In genomic region chr17:31857903-31858426, GRCm38 (mm10) we compare ENCODE assay signal across 29 mouse cellular contexts. TPM values are rescaled to one million over a fixed set of nuclear protein-coding genes. Genes with fewer than 3 reads are reported as not detected.
DNase-seq lines count a peak whose midpoint lies in the region; ATAC-seq and TF ChIP-seq lines count a peak whose summit lies in the region.
"Had no signal": no experiment of that assay in that cellular context is flagged by ENCODE, and none has a peak within 500 bp of the region (broad histone marks: within the 10 kb centered on the region; RNA-seq: fewer than 3 reads in every experiment).

No protein-coding gene starts in this region.

- no peaks in the 10 kb centered on the region for H3K27me3 ChIP-seq in heart, embryonic 15.5 days
- H3K27me3 ChIP-seq in heart, embryonic 12.5 days (replicated peaks) = no peaks in the 10 kb centered on the region
- no peaks in the 10 kb centered on the region for H3K27me3 ChIP-seq in testis, adult 2 months (ENCODE audit: control insufficient read depth, insufficient read depth, low read length)
- no peaks in the 10 kb centered on the region for H3K27me3 ChIP-seq in embryonic facial prominence, embryonic 10.5 days (replicated peaks; ENCODE audit: low read depth, poor library complexity, severe bottlenecking)
- H3K27me3 ChIP-seq: embryonic facial prominence, embryonic 13.5 days; forebrain, embryonic 15.5 days; hindbrain, embryonic 15.5 days; midbrain, embryonic 12.5 days; neural tube, embryonic 15.5 days; stomach, embryonic 15.5 days had no signal

- intact Hi-C loops in gastrocnemius, adult 2 months (cut with DNase I) = loop anchor here (2.0 to 5.0 kb wide), 5 partner anchors 34 to 165 kb away; no protein-coding TSS in a partner anchor

- H3K27ac ChIP-seq in gastrocnemius, adult 2 months = peak overlapping the region; percentile 97
- peak overlapping the region; percentile 99; the same call in 1 of the 2 replicates for H3K27ac ChIP-seq in heart, embryonic 15.5 days
- H3K27ac ChIP-seq in heart, embryonic 12.5 days (ENCODE audit: poor library complexity, severe bottlenecking) = no peak overlapping the region
- H3K27ac ChIP-seq in testis, adult 2 months (ENCODE audit: control insufficient read depth, insufficient read depth, low read depth, low read length) = no peak overlapping the region
- no peak overlapping the region; the same call in 1 of the 2 replicates for H3K27ac ChIP-seq in embryonic facial prominence, embryonic 10.5 days (replicated peaks)
- H3K27ac ChIP-seq: hindbrain, embryonic 15.5 days; liver, embryonic 14.5 days; midbrain, embryonic 12.5 days had no signal

- no peaks in the 10 kb centered on the region for H3K9me3 ChIP-seq in heart, embryonic 15.5 days (replicated peaks)
- no peaks in the 10 kb centered on the region for H3K9me3 ChIP-seq in heart, embryonic 12.5 days (replicated peaks)
- no peaks in the 10 kb centered on the region for H3K9me3 ChIP-seq in embryonic facial prominence, embryonic 10.5 days
- H3K9me3 ChIP-seq: embryonic facial prominence, embryonic 13.5 days; forebrain, embryonic 10.5 days; forebrain, embryonic 15.5 days; hindbrain, embryonic 10.5 days; hindbrain, embryonic 15.5 days; midbrain, embryonic 12.5 days; neural tube, embryonic 15.5 days; stomach, embryonic 15.5 days had no signal

- no peaks in the 10 kb centered on the region for H3K36me3 ChIP-seq in heart, embryonic 15.5 days
- no peaks in the 10 kb centered on the region for H3K36me3 ChIP-seq in heart, embryonic 12.5 days
- H3K36me3 ChIP-seq in testis, adult 2 months (ENCODE audit: control insufficient read depth, insufficient read depth, low read length) = no peaks in the 10 kb centered on the region
- peaks cover 6% of the 10 kb centered on the region; the same call in 1 of the 2 replicates for H3K36me3 ChIP-seq in embryonic facial prominence, embryonic 10.5 days (replicated peaks)
- H3K36me3 ChIP-seq: forebrain, embryonic 15.5 days; hindbrain, embryonic 15.5 days; neural tube, embryonic 15.5 days; stomach, embryonic 15.5 days had no signal

- no peak overlapping the region for H3K9ac ChIP-seq in heart, embryonic 15.5 days
- no peak overlapping the region for H3K9ac ChIP-seq in heart, embryonic 12.5 days
- H3K9ac ChIP-seq: forebrain, embryonic 15.5 days; hindbrain, embryonic 15.5 days; liver, embryonic 14.5 days; midbrain, embryonic 12.5 days; neural tube, embryonic 15.5 days; stomach, embryonic 15.5 days had no signal

- peaks cover 41% of the 10 kb centered on the region for H3K4me1 ChIP-seq in heart, embryonic 15.5 days (replicated peaks)
- H3K4me1 ChIP-seq in heart, embryonic 12.5 days (replicated peaks) = peaks cover 32% of the 10 kb centered on the region
- peaks cover 22% of the 10 kb centered on the region for H3K4me1 ChIP-seq in testis, adult 2 months (ENCODE audit: control insufficient read depth, insufficient read depth, low read length)
- peaks cover 47% of the 10 kb centered on the region for H3K4me1 ChIP-seq in embryonic facial prominence, embryonic 10.5 days

- peak; percentile 52 for DNase-seq in gastrocnemius, adult 2 months
- no peak for DNase-seq in gastrocnemius, adult 8-10 months (ENCODE audit: low spot score in 2 of 2)
- no peak for DNase-seq in testis, postnatal 10 days (ENCODE audit: low spot score)
- DNase-seq in skeletal muscle tissue, adult 2 months (ENCODE audit: low read depth, low spot score) = peak; percentile 74
- DNase-seq in embryonic facial prominence, embryonic 10.5 days (ENCODE audit: low spot score) = no peak
- DNase-seq: adrenal gland, adult 8-10 months; cerebellum, adult 8-10 months; embryo, embryonic 11 days; gastrocnemius, postnatal 10 days; kidney, postnatal 36 days; lung, adult 2 months; retina, postnatal 1 day; right cerebral cortex, postnatal 14 days; thymus, adult 18-20 months; thymus, postnatal 36 days had no signal

- no peak for TF ChIP-seq POLR2A in testis, adult 2 months (IDR thresholded peaks at IDR 0.05; ENCODE audit: control insufficient read depth, low read depth, low read length)

- H3K4me2 ChIP-seq in heart, embryonic 15.5 days = no peak overlapping the region
- H3K4me2 ChIP-seq in heart, embryonic 12.5 days = no peak overlapping the region
- H3K4me2 ChIP-seq: embryonic facial prominence, embryonic 13.5 days; forebrain, embryonic 15.5 days; hindbrain, embryonic 15.5 days; midbrain, embryonic 12.5 days; neural tube, embryonic 15.5 days; stomach, embryonic 15.5 days had no signal

- WGBS in heart, embryonic 15.5 days = 81% methylated on average over 3 of the region's 3 CpGs
- 83% methylated on average over 3 of the region's 3 CpGs for WGBS in heart, embryonic 12.5 days
- 86% methylated on average over 3 of the region's 3 CpGs for WGBS in embryonic facial prominence, embryonic 10.5 days

- no peak overlapping the region for H3K4me3 ChIP-seq in gastrocnemius, adult 2 months
- no peak overlapping the region for H3K4me3 ChIP-seq in heart, embryonic 15.5 days
- no peak overlapping the region for H3K4me3 ChIP-seq in heart, embryonic 12.5 days
- H3K4me3 ChIP-seq in testis, adult 2 months (ENCODE audit: control insufficient read depth, low read depth, low read length) = peak overlapping the region; percentile 23; the same call in 1 of the 2 replicates
- no peak overlapping the region for H3K4me3 ChIP-seq in embryonic facial prominence, embryonic 10.5 days
- H3K4me3 ChIP-seq: embryonic facial prominence, embryonic 13.5 days; forebrain, embryonic 10.5 days; forebrain, embryonic 15.5 days; hindbrain, embryonic 10.5 days; hindbrain, embryonic 15.5 days; layer of hippocampus, adult 2 months; left cerebral cortex, adult 2 months; midbrain, embryonic 12.5 days; neural tube, embryonic 15.5 days; stomach, embryonic 15.5 days had no signal

- ATAC-seq in heart, embryonic 15.5 days (replicated peaks; ENCODE audit: insufficient number of reproducible peaks, insufficient read depth, low FRiP score, low read depth) = no peak
- ATAC-seq in heart, embryonic 12.5 days (ENCODE audit: insufficient number of reproducible peaks, low FRiP score) = no peak
- ATAC-seq: forebrain, embryonic 15.5 days had no signal

- no peak for TF ChIP-seq CTCF in gastrocnemius, adult 2 months (IDR thresholded peaks at IDR 0.05)
- no peak for TF ChIP-seq CTCF in testis, adult 2 months (IDR thresholded peaks at IDR 0.05; ENCODE audit: control insufficient read depth, insufficient read depth, insufficient replicate concordance, low read depth, low read length)

RNA-seq across cellular contexts. Expression of gene Sik1, which starts 2.4 kb away (rescaled TPM):
- 10 to 100 TPM; 13.4 to 58.6 TPM for total RNA-seq in gastrocnemius, adult 2 months (2021)
- 10 to 100 TPM in 2 of 4 experiments, 1 to 10 TPM in 2; 7.8 to 22.8 (median 13.9) TPM for total RNA-seq in gastrocnemius, adult 8-10 months (2022)
- polyA plus RNA-seq in heart, embryonic 15.5 days (2015; fragmentation: Nextera tagmentation; extraction: Ambion mirVana) = 16.4 and 22.5 TPM in 2 replicates
- 23.3 and 24.3 TPM in 2 replicates for polyA plus RNA-seq in heart, embryonic 12.5 days (2016; fragmentation: Nextera tagmentation; extraction: Ambion mirVana)
- polyA plus RNA-seq in testis, adult 2 months (2012; rRNA removed) = 19.2 and 26.4 TPM in 2 replicates
- 12.7 and 15.5 TPM in 2 replicates for polyA plus RNA-seq in embryonic facial prominence, embryonic 10.5 days (2016; fragmentation: Nextera tagmentation; extraction: Ambion mirVana)

Comparison
In these comparisons a context has a peak if more than half of its experiments do, and no peak if none do; other contexts are left out.
1. DNase-seq: peak in gastrocnemius, adult 2 months (single experiment) and skeletal muscle tissue, adult 2 months (single experiment); none in gastrocnemius, adult 8-10 months (0 of 2), testis, postnatal 10 days (single experiment) and embryonic facial prominence, embryonic 10.5 days (single experiment).
2. H3K27ac ChIP-seq: peak in gastrocnemius, adult 2 months (single experiment) and heart, embryonic 15.5 days (single experiment); none in heart, embryonic 12.5 days (single experiment), testis, adult 2 months (single experiment) and embryonic facial prominence, embryonic 10.5 days (single experiment).